16 mouse cellular contexts compared by ENCODE assay signal in genomic region chr4:120856376-120856775, GRCm38 (mm10). TPM values are rescaled to one million over a fixed set of nuclear protein-coding genes. Genes with fewer than 3 reads are reported as not detected.
DNase-seq lines count a peak whose midpoint lies in the region; ATAC-seq and TF ChIP-seq lines count a peak whose summit lies in the region.
"Had no signal": no experiment of that assay in that cellular context is flagged by ENCODE, and none has a peak within 500 bp of the region (broad histone marks: within the 10 kb centered on the region; RNA-seq: fewer than 3 reads in every experiment).

No protein-coding gene starts in this region.

- H3K9ac ChIP-seq in forebrain, postnatal 0 days: no peak overlapping the region
- H3K9ac ChIP-seq in forebrain, embryonic 12.5 days: no peak overlapping the region
- H3K9ac ChIP-seq in hindbrain, embryonic 15.5 days: no peak overlapping the region
- H3K9ac ChIP-seq in neural tube, embryonic 12.5 days: no peak overlapping the region
- H3K9ac ChIP-seq: embryonic facial prominence, embryonic 15.5 days had no signal

- no peak for ATAC-seq in forebrain, postnatal 0 days
- ATAC-seq in forebrain, embryonic 12.5 days (ENCODE audit: low FRiP score): no peak
- no peak for ATAC-seq in hindbrain, embryonic 15.5 days (ENCODE audit: low FRiP score, low read depth)
- ATAC-seq in neural tube, embryonic 12.5 days (ENCODE audit: low FRiP score, low read depth): no peak

- H3K9me3 ChIP-seq in forebrain, postnatal 0 days (ENCODE audit: low read length): no peaks in the 10 kb centered on the region
- H3K9me3 ChIP-seq in forebrain, embryonic 12.5 days: no peaks in the 10 kb centered on the region
- no peaks in the 10 kb centered on the region for H3K9me3 ChIP-seq in hindbrain, embryonic 15.5 days
- no peaks in the 10 kb centered on the region for H3K9me3 ChIP-seq in neural tube, embryonic 12.5 days
- H3K9me3 ChIP-seq: embryonic facial prominence, embryonic 15.5 days had no signal

- no peaks in the 10 kb centered on the region for H3K36me3 ChIP-seq in forebrain, postnatal 0 days (ENCODE audit: insufficient read depth)
- no peaks in the 10 kb centered on the region for H3K36me3 ChIP-seq in forebrain, embryonic 12.5 days (replicated peaks)
- no peaks in the 10 kb centered on the region for H3K36me3 ChIP-seq in hindbrain, embryonic 15.5 days
- no peaks in the 10 kb centered on the region for H3K36me3 ChIP-seq in neural tube, embryonic 12.5 days
- H3K36me3 ChIP-seq: embryonic facial prominence, embryonic 15.5 days had no signal

- no peaks in the 10 kb centered on the region for H3K27me3 ChIP-seq in forebrain, postnatal 0 days (ENCODE audit: insufficient read depth, low read length)
- peaks cover 20% of the 10 kb centered on the region for H3K27me3 ChIP-seq in forebrain, embryonic 12.5 days
- 0 out of 2 replicates have a peak, but pooled peaks cover 9% of the 10 kb centered on the region for H3K27me3 ChIP-seq in hindbrain, embryonic 15.5 days
- H3K27me3 ChIP-seq in neural tube, embryonic 12.5 days (replicated peaks): peaks cover 22% of the 10 kb centered on the region; the same call in 1 of the 2 replicates

- no peak for DNase-seq in forebrain, postnatal 0 days
- peak; percentile 27 for DNase-seq in gonadal fat pad, adult 2 months (ENCODE audit: low read depth)
- no peak for DNase-seq in heart, adult 18-20 months
- no peak for DNase-seq in layer of hippocampus, adult 2 months (ENCODE audit: low spot score in 2 of 2)
- DNase-seq: adrenal gland, postnatal 25 days; gastrocnemius, postnatal 14 days; kidney, adult 18-20 months; kidney, postnatal 14 days; liver; lung, adult 2 months; thymus, postnatal 14 days had no signal

- peak overlapping the region; percentile 2; the same call in 1 of the 2 replicates for H3K4me3 ChIP-seq in forebrain, postnatal 0 days (ENCODE audit: low read depth, low read length)
- no peak overlapping the region for H3K4me3 ChIP-seq in forebrain, embryonic 12.5 days (replicated peaks)
- peak overlapping the region; percentile 75 for H3K4me3 ChIP-seq in hindbrain, embryonic 15.5 days
- no peak overlapping the region for H3K4me3 ChIP-seq in neural tube, embryonic 12.5 days
- H3K4me3 ChIP-seq in layer of hippocampus, adult 2 months: no peak overlapping the region
- H3K4me3 ChIP-seq: embryonic facial prominence, embryonic 15.5 days; myocyte had no signal

- no peak overlapping the region for H3K27ac ChIP-seq in forebrain, postnatal 0 days (ENCODE audit: low read depth, low read length)
- no peak overlapping the region for H3K27ac ChIP-seq in forebrain, embryonic 12.5 days
- H3K27ac ChIP-seq in hindbrain, embryonic 15.5 days (replicated peaks): no peak overlapping the region
- H3K27ac ChIP-seq in neural tube, embryonic 12.5 days: no peak overlapping the region
- no peak overlapping the region for H3K27ac ChIP-seq in layer of hippocampus, adult 2 months
- H3K27ac ChIP-seq: embryonic facial prominence, embryonic 15.5 days had no signal

- no peaks in the 10 kb centered on the region for H3K4me1 ChIP-seq in forebrain, postnatal 0 days (ENCODE audit: insufficient read depth)
- H3K4me1 ChIP-seq in forebrain, embryonic 12.5 days: peaks cover 25% of the 10 kb centered on the region
- peaks cover 22% of the 10 kb centered on the region for H3K4me1 ChIP-seq in hindbrain, embryonic 15.5 days (replicated peaks)
- peaks cover 26% of the 10 kb centered on the region for H3K4me1 ChIP-seq in neural tube, embryonic 12.5 days
- H3K4me1 ChIP-seq: embryonic facial prominence, embryonic 15.5 days had no signal

- TF ChIP-seq CTCF in forebrain, postnatal 0 days (IDR thresholded peaks at IDR 0.05; ENCODE audit: low read depth): no peak
- TF ChIP-seq CTCF in layer of hippocampus, adult 2 months (conservative IDR thresholded peaks at IDR 0.05): no peak

- WGBS in forebrain, postnatal 0 days: 43% methylated on average over 5 of the region's 5 CpGs
- 26% methylated on average over 5 of the region's 5 CpGs for WGBS in forebrain, embryonic 12.5 days
- 38% methylated on average over 5 of the region's 5 CpGs for WGBS in hindbrain, embryonic 15.5 days
- 54% methylated on average over 5 of the region's 5 CpGs for WGBS in neural tube, embryonic 12.5 days

- H3K4me2 ChIP-seq in forebrain, postnatal 0 days (ENCODE audit: low read depth): peak overlapping the region; percentile 83
- H3K4me2 ChIP-seq in forebrain, embryonic 12.5 days: no peak overlapping the region
- peak overlapping the region; percentile 66 for H3K4me2 ChIP-seq in hindbrain, embryonic 15.5 days
- H3K4me2 ChIP-seq in neural tube, embryonic 12.5 days (replicated peaks): peak overlapping the region; percentile 36
- H3K4me2 ChIP-seq: embryonic facial prominence, embryonic 15.5 days had no signal

RNA-seq across cellular contexts. Expression of gene Rims3, which starts 1.8 kb away (rescaled TPM):
- total RNA-seq in forebrain, postnatal 0 days (2014; rRNA removed): 68.2 and 86.1 TPM in 2 replicates
- 14.7 and 21.7 TPM in 2 replicates for polyA plus RNA-seq in forebrain, postnatal 0 days (2015; fragmentation: Nextera tagmentation; extraction: Ambion mirVana)
- 6.2 and 7.3 TPM in 2 replicates for polyA plus RNA-seq in forebrain, embryonic 12.5 days (2016; fragmentation: Nextera tagmentation; extraction: Ambion mirVana)
- 0.11 and 0.19 TPM in 2 replicates for polyA plus RNA-seq in gonadal fat pad, adult 2 months (2012; rRNA removed)
- 26.4 and 26.5 TPM in 2 replicates for polyA plus RNA-seq in hindbrain, embryonic 15.5 days (2015; fragmentation: Nextera tagmentation; extraction: Ambion mirVana)
- 10.0 and 12.9 TPM in 2 replicates for polyA plus RNA-seq in neural tube, embryonic 12.5 days (2016; fragmentation: Nextera tagmentation; extraction: Ambion mirVana)
- under 1 TPM in 1 of 2 experiments, not detected in 1; 0.05 TPM for total RNA-seq in heart, adult 18-20 months (2021)
- 10 to 100 TPM; 25.9 to 30.0 TPM for total RNA-seq in layer of hippocampus, adult 2 months (2021)

RNA-seq across cellular contexts. Expression of gene Nfyc, which starts 25.0 kb away (rescaled TPM):
- total RNA-seq in forebrain, postnatal 0 days (2014; rRNA removed): 72.7 and 78.2 TPM in 2 replicates
- polyA plus RNA-seq in forebrain, postnatal 0 days (2015; fragmentation: Nextera tagmentation; extraction: Ambion mirVana): 74.6 and 81.4 TPM in 2 replicates
- polyA plus RNA-seq in forebrain, embryonic 12.5 days (2016; fragmentation: Nextera tagmentation; extraction: Ambion mirVana): 110 and 117 TPM in 2 replicates
- polyA plus RNA-seq in gonadal fat pad, adult 2 months (2012; rRNA removed): 120 and 148 TPM in 2 replicates
- polyA plus RNA-seq in hindbrain, embryonic 15.5 days (2015; fragmentation: Nextera tagmentation; extraction: Ambion mirVana): 78.4 and 82.1 TPM in 2 replicates
- 103 and 104 TPM in 2 replicates for polyA plus RNA-seq in neural tube, embryonic 12.5 days (2016; fragmentation: Nextera tagmentation; extraction: Ambion mirVana)
- 10 to 100 TPM; 39.5 to 42.6 TPM for total RNA-seq in heart, adult 18-20 months (2021)
- 10 to 100 TPM; 46.4 to 47.1 TPM for total RNA-seq in layer of hippocampus, adult 2 months (2021)

Comparison
In these comparisons a context has a peak if more than half of its experiments do, and no peak if none do; other contexts are left out.
1. H3K4me3 ChIP-seq: peak in forebrain, postnatal 0 days (single experiment) and hindbrain, embryonic 15.5 days (single experiment); none in forebrain, embryonic 12.5 days (single experiment), neural tube, embryonic 12.5 days (single experiment) and layer of hippocampus, adult 2 months (single experiment).